Mouse (Mus musculus): ENCODE data around the gene Mrps7. TPM values are rescaled to one million over a fixed set of nuclear protein-coding genes. Genes with fewer than 3 reads are reported as not detected.

Gene Mrps7
- polyA plus RNA-seq, 1 experiment = 26.7 TPM

GRCm38 (mm10) chr11:115584376-115585073 is 19.2 kb upstream of the Mrps7 start:
- 91% methylated on average over 10 of the region's 10 CpGs for WGBS
- no peak for TF ChIP-seq CTCF (IDR thresholded peaks at IDR 0.05; ENCODE audit: control insufficient read depth, insufficient read depth, low read length)
- TF ChIP-seq POLR2A (IDR thresholded peaks at IDR 0.05; ENCODE audit: borderline replicate concordance, control insufficient read depth, low read depth, low read length) = no peak
- Histone ChIP-seq H3K4me3 (replicated peaks; ENCODE audit: control insufficient read depth, low read depth, low read length) (no peak overlapping the region), H3K27ac (ENCODE audit: control insufficient read depth, insufficient read depth, low read depth, low read length, poor library complexity) (no peak overlapping the region), H3K4me1 (ENCODE audit: control insufficient read depth, insufficient read depth, low read length) (no peaks in the 10 kb centered on the region)

- Histone ChIP-seq H3K27ac (ENCODE audit: control insufficient read depth, insufficient read depth, low read depth, low read length, poor library complexity) (no peak overlapping the region), H3K4me3 (replicated peaks; ENCODE audit: control insufficient read depth, low read depth, low read length) (no peak overlapping the region), H3K4me1 (ENCODE audit: control insufficient read depth, insufficient read depth, low read length) (no peaks in the 10 kb centered on the region)
- WGBS = 82% methylated on average over 7 of the region's 7 CpGs
- no peak for TF ChIP-seq CTCF (IDR thresholded peaks at IDR 0.05; ENCODE audit: control insufficient read depth, insufficient read depth, low read length)
- no peak for TF ChIP-seq POLR2A (IDR thresholded peaks at IDR 0.05; ENCODE audit: borderline replicate concordance, control insufficient read depth, low read depth, low read length)
These were observed 18.1 kb upstream of the Mrps7 start for GRCm38 (mm10) chr11:115585573-115586100.

GRCm38 (mm10) chr11:115586403-115586802 is 17.3 kb upstream of the Mrps7 start:
- Histone ChIP-seq H3K4me1 (ENCODE audit: control insufficient read depth, insufficient read depth, low read length) (no peaks in the 10 kb centered on the region), H3K27ac (ENCODE audit: control insufficient read depth, insufficient read depth, low read depth, low read length, poor library complexity) (no peak overlapping the region), H3K4me3 (replicated peaks; ENCODE audit: control insufficient read depth, low read depth, low read length) (no peak overlapping the region)
- WGBS = 89% methylated on average over 9 of the region's 9 CpGs
- TF ChIP-seq CTCF (IDR thresholded peaks at IDR 0.05; ENCODE audit: control insufficient read depth, insufficient read depth, low read length) (no peak), POLR2A (IDR thresholded peaks at IDR 0.05; ENCODE audit: borderline replicate concordance, control insufficient read depth, low read depth, low read length) (no peak)

GRCm38 (mm10) chr11:115587984-115588383 is 15.7 kb upstream of the Mrps7 start:
- TF ChIP-seq POLR2A (IDR thresholded peaks at IDR 0.05; ENCODE audit: borderline replicate concordance, control insufficient read depth, low read depth, low read length) = no peak
- no peak for TF ChIP-seq CTCF (IDR thresholded peaks at IDR 0.05; ENCODE audit: control insufficient read depth, insufficient read depth, low read length)
- H3K4me3 ChIP-seq (replicated peaks; ENCODE audit: control insufficient read depth, low read depth, low read length) = no peak overlapping the region
- no peaks in the 10 kb centered on the region for H3K4me1 ChIP-seq (ENCODE audit: control insufficient read depth, insufficient read depth, low read length)
- no peak overlapping the region for H3K27ac ChIP-seq (ENCODE audit: control insufficient read depth, insufficient read depth, low read depth, low read length, poor library complexity)
- WGBS = 85% methylated on average over 9 of the region's 9 CpGs

GRCm38 (mm10) chr11:115590526-115591075 is 13.1 kb upstream of the Mrps7 start:
- Histone ChIP-seq H3K4me1 (ENCODE audit: control insufficient read depth, insufficient read depth, low read length) (no peaks in the 10 kb centered on the region), H3K27ac (ENCODE audit: control insufficient read depth, insufficient read depth, low read depth, low read length, poor library complexity) (no peak overlapping the region), H3K4me3 (replicated peaks; ENCODE audit: control insufficient read depth, low read depth, low read length) (no peak overlapping the region)
- TF ChIP-seq CTCF (IDR thresholded peaks at IDR 0.05; ENCODE audit: control insufficient read depth, insufficient read depth, low read length) (no peak), POLR2A (IDR thresholded peaks at IDR 0.05; ENCODE audit: borderline replicate concordance, control insufficient read depth, low read depth, low read length) (no peak)
- 74% methylated on average over 2 of the region's 2 CpGs for WGBS

- H3K27ac ChIP-seq (ENCODE audit: control insufficient read depth, insufficient read depth, low read depth, low read length, poor library complexity) = no peak overlapping the region
- no peak for TF ChIP-seq POLR2A (IDR thresholded peaks at IDR 0.05; ENCODE audit: borderline replicate concordance, control insufficient read depth, low read depth, low read length)
- TF ChIP-seq CTCF (IDR thresholded peaks at IDR 0.05; ENCODE audit: control insufficient read depth, insufficient read depth, low read length) = no peak
These were observed 8.5 kb upstream of the Mrps7 start for GRCm38 (mm10) chr11:115595209-115595608.

GRCm38 (mm10) chr11:115598309-115598708 is 5.4 kb upstream of the Mrps7 start:
- peaks cover 10% of the 10 kb centered on the region for H3K4me1 ChIP-seq (ENCODE audit: control insufficient read depth, insufficient read depth, low read length)
- TF ChIP-seq CTCF (IDR thresholded peaks at IDR 0.05; ENCODE audit: control insufficient read depth, insufficient read depth, low read length) = no peak
- no peak for TF ChIP-seq POLR2A (IDR thresholded peaks at IDR 0.05; ENCODE audit: borderline replicate concordance, control insufficient read depth, low read depth, low read length)
- WGBS = 42% methylated on average over 4 of the region's 4 CpGs
- H3K4me3 ChIP-seq (replicated peaks; ENCODE audit: control insufficient read depth, low read depth, low read length) = no peak overlapping the region
- H3K27ac ChIP-seq (ENCODE audit: control insufficient read depth, insufficient read depth, low read depth, low read length, poor library complexity) = no peak overlapping the region

More at GRCm38 (mm10) chr11:115595209-115595608, 8.5 kb upstream of the Mrps7 start:
- 89% methylated on average over 3 of the region's 3 CpGs for WGBS
- peaks cover 3% of the 10 kb centered on the region; the same call in 1 of the 2 replicates for H3K4me1 ChIP-seq (ENCODE audit: control insufficient read depth, insufficient read depth, low read length)
- H3K4me3 ChIP-seq (replicated peaks; ENCODE audit: control insufficient read depth, low read depth, low read length) = no peak overlapping the region

GRCm38 (mm10) chr11:115599722-115600121 is 4.0 kb upstream of the Mrps7 start:
- H3K27ac ChIP-seq (ENCODE audit: control insufficient read depth, insufficient read depth, low read depth, low read length, poor library complexity) = no peak overlapping the region
- WGBS = 80% methylated on average over 7 of the region's 7 CpGs
- peaks cover 10% of the 10 kb centered on the region for H3K4me1 ChIP-seq (ENCODE audit: control insufficient read depth, insufficient read depth, low read length)

More at GRCm38 (mm10) chr11:115599722-115600121, 4.0 kb upstream of the Mrps7 start:
- TF ChIP-seq CTCF (IDR thresholded peaks at IDR 0.05; ENCODE audit: control insufficient read depth, insufficient read depth, low read length) = no peak
- no peak for TF ChIP-seq POLR2A (IDR thresholded peaks at IDR 0.05; ENCODE audit: borderline replicate concordance, control insufficient read depth, low read depth, low read length)
- no peak overlapping the region for H3K4me3 ChIP-seq (replicated peaks; ENCODE audit: control insufficient read depth, low read depth, low read length)

Data from bone marrow, adult 2 months (tissue).